ENCODE assay signal across 30 mouse cellular contexts in genomic region chr11:56193426-56193825, GRCm38 (mm10).
"Had no signal": no experiment of that assay in that cellular context is flagged by ENCODE, and none has a peak within 500 bp of the region (broad histone marks: within the 10 kb centered on the region; RNA-seq: fewer than 3 reads in every experiment).

No protein-coding gene starts in this region.

- ATAC-seq: liver, embryonic 12.5 days; liver, postnatal 0 days; lung, postnatal 0 days; midbrain, embryonic 13.5 days; midbrain, embryonic 15.5 days; midbrain, embryonic 16.5 days had no signal

- H3K27ac ChIP-seq: limb, embryonic 10.5 days; limb, embryonic 12.5 days; limb, embryonic 13.5 days; limb, embryonic 15.5 days; liver, embryonic 12.5 days; liver, embryonic 13.5 days; liver, embryonic 14.5 days; liver, embryonic 15.5 days; lung, embryonic 15.5 days; macrophage; midbrain, embryonic 10.5 days; midbrain, embryonic 12.5 days; midbrain, embryonic 13.5 days; midbrain, embryonic 15.5 days; neural tube, embryonic 12.5 days had no signal

- H3K4me3 ChIP-seq: limb, embryonic 10.5 days; limb, embryonic 12.5 days; limb, embryonic 13.5 days; limb, embryonic 15.5 days; liver, embryonic 12.5 days; liver, embryonic 13.5 days; liver, embryonic 15.5 days; lung, embryonic 15.5 days; megakaryocyte, embryonic 14.5 days; midbrain, embryonic 10.5 days; midbrain, embryonic 12.5 days; midbrain, embryonic 13.5 days; midbrain, embryonic 15.5 days; myocyte; neural tube, embryonic 12.5 days had no signal

- H3K9ac ChIP-seq: limb, embryonic 12.5 days; limb, embryonic 13.5 days; limb, embryonic 15.5 days; liver, embryonic 12.5 days; liver, embryonic 13.5 days; liver, embryonic 14.5 days; liver, embryonic 15.5 days; liver, postnatal 0 days; lung, embryonic 14.5 days; lung, embryonic 15.5 days; midbrain, embryonic 12.5 days; midbrain, embryonic 13.5 days; midbrain, embryonic 15.5 days; neural tube, embryonic 12.5 days had no signal

- H3K27me3 ChIP-seq: limb, embryonic 12.5 days; limb, embryonic 13.5 days; limb, embryonic 15.5 days; liver, embryonic 12.5 days; liver, embryonic 13.5 days; liver, embryonic 15.5 days; lung, embryonic 15.5 days; megakaryocyte, embryonic 14.5 days; midbrain, embryonic 12.5 days; midbrain, embryonic 13.5 days; midbrain, embryonic 15.5 days; neural tube, embryonic 12.5 days had no signal

- DNase-seq: left cerebral cortex, postnatal 4 days; liver; liver, embryonic 13.5 days; liver, postnatal 0 days; lung, adult 18-20 months; lung, adult 2 months; lung, embryonic 14.5 days; lung, postnatal 10 days; lung, postnatal 14 days; lung, postnatal 36 days; lung, postnatal 4 days had no signal

- H3K36me3 ChIP-seq: limb, embryonic 10.5 days; limb, embryonic 12.5 days; limb, embryonic 13.5 days; limb, embryonic 15.5 days; liver, embryonic 12.5 days; liver, embryonic 13.5 days; liver, embryonic 15.5 days; lung, embryonic 15.5 days; midbrain, embryonic 10.5 days; midbrain, embryonic 12.5 days; midbrain, embryonic 13.5 days; midbrain, embryonic 15.5 days; neural tube, embryonic 12.5 days had no signal

- H3K4me2 ChIP-seq: limb, embryonic 12.5 days; limb, embryonic 13.5 days; limb, embryonic 15.5 days; liver, embryonic 11.5 days; liver, embryonic 12.5 days; liver, embryonic 13.5 days; liver, embryonic 15.5 days; lung, embryonic 14.5 days; lung, embryonic 15.5 days; midbrain, embryonic 12.5 days; midbrain, embryonic 13.5 days; midbrain, embryonic 15.5 days; neural tube, embryonic 12.5 days had no signal

- H3K9me3 ChIP-seq: limb, embryonic 10.5 days; limb, embryonic 12.5 days; limb, embryonic 13.5 days; limb, embryonic 15.5 days; liver, embryonic 12.5 days; liver, embryonic 13.5 days; liver, embryonic 15.5 days; lung, embryonic 15.5 days; midbrain, embryonic 10.5 days; midbrain, embryonic 12.5 days; midbrain, embryonic 13.5 days; midbrain, embryonic 15.5 days; neural tube, embryonic 12.5 days had no signal

- H3K4me1 ChIP-seq: limb, embryonic 10.5 days; limb, embryonic 12.5 days; limb, embryonic 13.5 days; limb, embryonic 15.5 days; liver, embryonic 12.5 days; liver, embryonic 13.5 days; liver, embryonic 15.5 days; lung, embryonic 15.5 days; megakaryocyte, embryonic 14.5 days; midbrain, embryonic 10.5 days; midbrain, embryonic 12.5 days; midbrain, embryonic 13.5 days; midbrain, embryonic 15.5 days; neural tube, embryonic 12.5 days had no signal
